Mouse (Mus musculus) megakaryocyte, adult 5-6 weeks (primary cell): ENCODE data around the gene 1700024P04Rik. TPM values are rescaled to one million over a fixed set of nuclear protein-coding genes. Genes with fewer than 3 reads are reported as not detected.
A peak's percentile ranks its signal among the peaks of the same experiment; 100 is the strongest.
"Not testable (repeated sequence)": the region's sequence is repeated elsewhere in the genome, so short reads cannot be mapped to it uniquely, and the experiment has no call there.

ENCODE experiments used
- ATAC-seq: 2 replicates; pipeline ENCODE4 v1.8.0; 2016; ENCODE audit warnings: mild to moderate bottlenecking, inconsistent platforms; ENCODE audit not compliant: poor library complexity, severe bottlenecking
- total RNA-seq, 2 experiments: library from RNA; stranded (forward) in 1 of 2; stranded (reverse) in 1 of 2; fragments of 153-499, 151-499 nt in 1 of 2; fragments of 221-1000, 200-1000 nt in 1 of 2; gene quantifications; 2 replicates each; pipeline versions ENCODE4 v1.2.3 to v1.2.4; 2015 to 2017

1700024P04Rik gene
- total RNA-seq (2015), result not detected in 2 replicates
- total RNA-seq (2017), result not detected in 2 replicates

- no peak for ATAC-seq
Observed at GRCm38 (mm10) chr13:98984465-98984864, at the start of gene 1700024P04Rik. Gene 1700024P04Rik, minus strand, starts transcription at chr13:98984565.

GRCm38 (mm10) chr13:99031223-99032216 is 47.2 kb upstream of the 1700024P04Rik start:
- no peak for ATAC-seq

- ATAC-seq, result peak; percentile 58
Observed at GRCm38 (mm10) chr13:99030579-99031200, 46.3 kb upstream of the 1700024P04Rik start.

GRCm38 (mm10) chr13:99025268-99025667 is 40.9 kb upstream of the 1700024P04Rik start:
- no peak for ATAC-seq

GRCm38 (mm10) chr13:99022036-99022435 is 37.7 kb upstream of the 1700024P04Rik start:
- ATAC-seq, result no peak

- no peak for ATAC-seq
Observed at GRCm38 (mm10) chr13:99021181-99021580, 36.8 kb upstream of the 1700024P04Rik start.

GRCm38 (mm10) chr13:99019831-99020669 is 35.7 kb upstream of the 1700024P04Rik start:
- ATAC-seq, result no peak

GRCm38 (mm10) chr13:99018526-99019201 is 34.3 kb upstream of the 1700024P04Rik start:
- no peak for ATAC-seq

- ATAC-seq, result no peak
Observed at GRCm38 (mm10) chr13:99016696-99017095, 32.3 kb upstream of the 1700024P04Rik start.

GRCm38 (mm10) chr13:99012891-99013290 is 28.5 kb upstream of the 1700024P04Rik start:
- ATAC-seq, result no peak

GRCm38 (mm10) chr13:99008013-99008412 is 23.6 kb upstream of the 1700024P04Rik start:
- ATAC-seq, result no peak

GRCm38 (mm10) chr13:99006389-99007099 is 22.2 kb upstream of the 1700024P04Rik start:
- ATAC-seq, result peak; percentile 78

GRCm38 (mm10) chr13:99001652-99002051 is 17.3 kb upstream of the 1700024P04Rik start:
- ATAC-seq, result not testable (repeated sequence)

GRCm38 (mm10) chr13:98997025-98997424 is 12.7 kb upstream of the 1700024P04Rik start:
- ATAC-seq, result peak; percentile 99

GRCm38 (mm10) chr13:98977070-98977785 is 7.1 kb downstream of the 1700024P04Rik start:
- no peak for ATAC-seq

- not testable (repeated sequence) for ATAC-seq
Observed at GRCm38 (mm10) chr13:98976022-98976421, 8.3 kb downstream of the 1700024P04Rik start.

GRCm38 (mm10) chr13:98972090-98972489 is 12.3 kb downstream of the 1700024P04Rik start:
- ATAC-seq, result no peak

GRCm38 (mm10) chr13:98971641-98972040 is 12.7 kb downstream of the 1700024P04Rik start:
- no peak for ATAC-seq

GRCm38 (mm10) chr13:98968517-98968916 is 15.8 kb downstream of the 1700024P04Rik start:
- ATAC-seq, result peak; percentile 64
